Mouse (Mus musculus) heart, postnatal 10 days (tissue): ENCODE data around the gene Thpo. TPM values are rescaled to one million over a fixed set of nuclear protein-coding genes. Genes with fewer than 3 reads are reported as not detected.

ENCODE experiments used
- DNase-seq, 2 experiments: peaks; one replicate each; pipeline ENCODE4 v3.0.0; 2021
- intact Hi-C: fragments of 180-260 bp; cut with DNase I; formaldehyde crosslinking; loops from one replicate; pipeline ENCODE4 v1.15.1; 2025
- total RNA-seq, 2 experiments: library from RNA; stranded (reverse); gene quantifications; 2 replicates each; pipeline ENCODE4 v1.2.3; 2021

Thpo gene
- total RNA-seq, 2 experiments from 2014 or later, result not detected

DNA sequence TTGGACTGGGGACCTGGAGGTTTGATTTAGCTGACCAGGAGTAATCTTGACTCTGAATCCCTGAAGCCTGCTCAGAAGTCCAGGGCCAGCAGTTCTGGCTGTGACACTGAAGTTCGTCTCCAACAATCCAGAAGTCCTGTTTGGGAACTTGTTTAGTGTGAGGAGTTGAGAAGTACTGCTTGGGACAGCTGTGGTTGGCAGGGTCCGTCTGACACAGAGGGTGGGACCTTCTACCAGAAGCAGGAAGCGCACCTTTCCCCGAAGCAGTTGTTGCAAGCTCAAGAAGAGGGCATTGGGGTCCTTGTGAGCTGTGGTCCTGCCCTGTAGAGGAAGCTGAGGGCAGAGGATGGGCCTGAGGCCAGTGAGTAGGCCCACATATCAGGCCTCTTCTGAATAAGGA is 8.6 kb downstream of the Thpo start:
- intact Hi-C loops, result loop anchor here (10.0 kb wide), 1 partner anchor 169 kb away; no protein-coding TSS in a partner anchor
- no peak for DNase-seq

DNA sequence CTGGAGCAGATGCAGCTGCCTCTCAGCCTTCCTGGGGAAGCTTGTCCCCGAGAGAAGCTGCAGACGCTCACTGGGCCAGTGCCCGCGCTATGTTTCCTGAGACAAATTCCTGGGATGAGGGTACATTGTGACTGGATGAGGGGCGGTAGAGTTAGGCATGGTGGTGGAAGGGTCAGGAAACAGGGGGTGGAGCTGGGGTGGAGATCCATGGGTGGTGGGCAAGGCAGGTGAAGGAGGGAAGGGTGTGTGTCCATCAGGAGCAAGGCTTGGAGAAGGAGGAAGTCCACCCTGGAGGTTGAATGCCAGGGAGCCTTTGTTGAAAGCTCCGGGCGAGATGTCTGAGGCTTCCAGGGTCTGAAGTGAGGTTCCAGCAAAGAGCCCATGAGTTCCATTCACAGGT is 9.0 kb downstream of the Thpo start:
- intact Hi-C loops, result loop anchor here (10.0 kb wide), 1 partner anchor 169 kb away; no protein-coding TSS in a partner anchor
- no peak for DNase-seq

GRCm38 (mm10) chr16:20724338-20724748 is 10.0 kb downstream of the Thpo start:
- intact Hi-C loops, result loop anchor here (1.0 to 10.0 kb wide), 3 partner anchors 37 to 468 kb away; no protein-coding TSS in a partner anchor
- peak; percentile 73 to 79 for DNase-seq

DNA sequence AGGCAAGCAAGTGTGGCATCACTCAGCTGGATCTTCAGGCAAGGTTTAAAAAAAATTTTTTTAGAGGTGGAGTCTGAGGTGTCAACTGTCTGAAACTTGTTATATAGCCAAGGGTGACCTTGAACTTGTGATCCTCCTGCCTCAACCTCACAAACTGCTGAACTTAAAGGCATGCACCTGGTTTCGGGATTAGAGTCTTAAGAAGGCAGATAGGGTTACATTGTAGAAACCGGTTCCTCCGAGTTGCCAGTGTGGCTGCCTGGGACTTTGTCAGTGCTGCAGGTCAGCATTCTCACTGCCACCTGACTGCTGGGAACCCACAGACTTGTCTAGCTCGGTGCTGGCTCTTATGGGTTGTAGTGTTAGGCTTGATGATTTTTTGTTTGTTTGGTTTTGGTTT is 11.1 kb downstream of the Thpo start:
- DNase-seq, result no peak
- intact Hi-C loops, result loop anchor here (5.0 to 10.0 kb wide), 2 partner anchors 172 to 469 kb away; no protein-coding TSS in a partner anchor

- intact Hi-C loops, result loop anchor here (5.0 to 10.0 kb wide), 2 partner anchors 172 to 470 kb away; no protein-coding TSS in a partner anchor
- no peak for DNase-seq
These were observed 11.6 kb downstream of the Thpo start for GRCm38 (mm10) chr16:20722736-20723135.

DNA sequence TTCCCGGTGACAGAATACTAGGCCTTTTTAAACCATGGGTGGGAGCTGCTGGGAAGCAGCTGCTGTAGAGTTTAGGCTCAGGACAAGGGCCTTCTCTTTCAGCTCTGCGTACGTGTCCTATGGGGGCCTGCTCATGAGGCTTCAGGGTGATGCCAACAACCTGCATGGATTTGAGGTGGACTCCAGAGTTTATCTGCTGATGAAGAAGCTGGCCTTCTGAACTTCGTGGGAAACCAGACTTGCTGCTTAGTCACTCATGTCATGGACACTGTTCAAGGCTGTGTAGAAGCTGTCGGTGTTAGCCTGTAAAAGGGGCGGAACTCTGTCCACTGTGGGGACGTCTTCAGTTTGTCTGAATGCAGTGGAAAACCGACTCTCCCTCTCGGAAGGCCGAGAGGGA is 12.5 kb downstream of the Thpo start:
- intact Hi-C loops, result loop anchor here (5.0 to 10.0 kb wide), 2 partner anchors 173 to 470 kb away; no protein-coding TSS in a partner anchor

GRCm38 (mm10) chr16:20717978-20718670 is 16.2 kb downstream of the Thpo start:
- intact Hi-C loops, result loop anchor here (10.0 kb wide), 1 partner anchor 667 kb away; no protein-coding TSS in a partner anchor
- DNase-seq, result no peak

More for the DNA sequence above, 12.5 kb downstream of the Thpo start:
- no peak for DNase-seq

DNA sequence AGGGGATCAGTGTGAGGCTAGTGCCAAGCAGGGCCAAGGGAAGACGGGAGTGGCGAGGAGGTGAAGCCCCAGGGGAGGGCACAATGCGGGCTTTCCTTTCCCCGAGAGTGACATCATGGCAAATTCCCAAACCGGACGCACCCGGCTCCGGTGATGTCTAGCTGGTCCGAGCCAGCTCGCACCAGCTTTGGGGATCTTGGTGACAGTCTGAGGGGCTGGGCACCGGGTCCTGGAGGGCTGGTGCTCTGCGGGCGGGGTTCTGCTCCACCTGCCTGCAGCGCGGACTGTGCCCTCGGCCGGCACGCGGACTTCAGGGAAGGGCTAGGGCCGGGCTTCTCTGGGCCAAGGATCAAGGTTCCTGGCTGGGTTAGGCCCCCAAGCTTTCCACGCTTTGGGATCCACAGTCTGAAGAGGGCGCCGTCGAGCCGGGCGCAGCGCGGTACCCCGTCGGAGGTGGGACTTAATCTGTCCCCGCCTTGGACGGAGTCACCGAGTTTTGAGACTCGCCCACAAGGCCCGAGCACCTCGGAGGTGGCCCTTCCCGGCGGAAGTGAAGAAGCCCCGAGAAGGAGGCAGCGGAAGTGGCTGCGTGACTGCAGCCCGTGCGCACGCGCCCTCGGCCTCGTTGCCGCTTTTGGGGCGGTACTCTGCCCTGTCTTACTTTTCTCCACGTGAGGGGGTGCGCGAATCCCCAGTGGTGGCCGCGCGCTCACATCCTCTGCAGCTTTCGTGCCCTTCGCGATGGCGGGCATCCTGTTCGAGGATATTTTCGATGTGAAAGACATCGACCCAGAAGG is 16.9 kb downstream of the Thpo start, which contains the start of the genes Polr2h and Clcn2:
Gene Polr2h (plus strand): TSS at position 485 of the 797 bp plus-strand sequence.
Gene Clcn2 (minus strand): TSS at position 566 of the 797 bp plus-strand sequence.
- peak; percentile 97 to 98 for DNase-seq
- intact Hi-C loops, result loop anchor here (10.0 kb wide), 1 partner anchor 667 kb away; no protein-coding TSS in a partner anchor

- intact Hi-C loops, result loop anchor here (10.0 kb wide), 1 partner anchor 668 kb away; no protein-coding TSS in a partner anchor
- DNase-seq, result no peak
These were observed 17.5 kb downstream of the Thpo start for GRCm38 (mm10) chr16:20716841-20717180.

- intact Hi-C loops, result loop anchor here (10.0 kb wide), 1 partner anchor 669 kb away; no protein-coding TSS in a partner anchor
- peak; percentile 80 to 82 for DNase-seq
These were observed 18.1 kb downstream of the Thpo start for GRCm38 (mm10) chr16:20715976-20716840.

DNA sequence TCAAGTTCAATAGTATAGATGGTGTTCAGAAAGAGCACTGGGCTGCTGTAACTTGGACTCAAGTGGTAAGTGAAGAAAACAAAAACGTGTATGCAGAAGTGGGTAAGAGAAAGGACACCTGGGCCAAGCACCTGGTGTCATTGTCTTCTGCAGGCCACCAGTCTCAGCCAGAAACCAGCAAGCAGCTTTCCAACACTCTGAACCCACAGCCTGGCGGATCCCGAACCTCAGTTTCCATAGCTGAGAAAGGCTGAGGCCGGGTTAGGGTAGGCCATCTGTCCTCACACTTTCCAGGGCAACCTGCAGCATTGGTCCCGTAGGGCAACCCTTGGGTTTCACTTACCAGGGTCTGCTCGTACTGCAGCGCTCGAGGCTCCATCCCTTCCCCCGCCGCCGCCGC is 18.7 kb downstream of the Thpo start:
- DNase-seq, result no peak
- intact Hi-C loops, result loop anchor here (10.0 kb wide), 1 partner anchor 669 kb away; no protein-coding TSS in a partner anchor

DNA sequence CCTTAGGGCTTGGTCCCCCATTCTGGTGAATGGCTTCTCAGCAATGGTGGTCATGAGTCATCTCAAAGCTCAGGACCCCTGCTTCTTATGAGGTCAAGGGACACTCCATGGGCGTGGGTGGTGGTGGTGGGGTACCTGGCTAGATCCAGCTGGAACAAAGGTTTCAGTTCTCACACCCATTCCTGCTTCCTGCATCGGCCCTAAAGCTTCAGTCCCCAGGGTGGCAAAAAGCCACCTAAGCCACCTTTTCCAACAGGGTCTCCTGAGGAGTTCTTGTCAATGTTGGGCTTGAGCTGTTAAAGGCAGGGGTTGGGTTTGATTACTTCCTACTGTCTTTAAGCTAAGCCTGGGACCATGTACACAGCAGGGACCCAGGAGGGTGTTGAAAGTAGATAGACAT is 19.1 kb downstream of the Thpo start:
- no peak for DNase-seq
- intact Hi-C loops, result loop anchor here (10.0 kb wide), 1 partner anchor 670 kb away; no protein-coding TSS in a partner anchor

DNA sequence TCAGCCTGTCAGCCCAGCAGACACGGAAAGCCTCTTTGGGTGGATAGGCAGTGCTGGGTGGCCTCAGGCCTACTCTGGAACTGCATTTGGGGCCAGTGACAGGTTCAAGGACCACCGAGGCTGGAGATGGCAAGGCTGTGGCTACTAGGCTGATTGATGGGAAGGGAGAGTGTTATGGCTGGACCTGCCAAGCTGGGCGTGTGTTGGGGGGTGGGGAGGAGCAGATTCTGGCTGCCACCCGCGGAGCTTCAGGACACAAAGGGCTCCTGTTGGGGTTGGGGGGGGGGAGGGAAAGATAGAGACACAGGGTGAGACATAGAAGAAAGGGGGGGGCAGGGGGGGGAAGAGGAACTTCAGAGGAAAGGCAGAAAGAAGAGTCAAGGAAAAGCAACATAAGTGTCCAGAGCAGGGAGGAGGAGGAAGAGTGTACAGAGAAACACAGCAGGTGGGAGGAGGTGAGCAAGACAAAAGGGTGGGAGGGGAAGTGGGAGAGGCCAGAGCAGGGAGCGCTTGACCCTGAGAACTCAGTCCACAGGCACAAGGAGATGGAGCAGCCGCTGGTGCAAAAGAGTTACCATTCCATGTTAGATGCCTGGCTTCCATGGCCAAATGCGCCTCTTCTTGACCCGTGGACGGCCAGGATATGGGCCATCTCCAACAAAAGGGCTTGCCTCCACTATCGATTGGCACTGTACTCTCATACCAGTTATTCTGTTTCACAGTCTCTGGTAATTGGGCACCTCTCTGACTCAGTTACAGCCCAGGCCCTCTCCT is 19.8 kb downstream of the Thpo start:
- no peak for DNase-seq
- intact Hi-C loops, result loop anchor here (10.0 kb wide), 1 partner anchor 670 kb away; no protein-coding TSS in a partner anchor

DNA sequence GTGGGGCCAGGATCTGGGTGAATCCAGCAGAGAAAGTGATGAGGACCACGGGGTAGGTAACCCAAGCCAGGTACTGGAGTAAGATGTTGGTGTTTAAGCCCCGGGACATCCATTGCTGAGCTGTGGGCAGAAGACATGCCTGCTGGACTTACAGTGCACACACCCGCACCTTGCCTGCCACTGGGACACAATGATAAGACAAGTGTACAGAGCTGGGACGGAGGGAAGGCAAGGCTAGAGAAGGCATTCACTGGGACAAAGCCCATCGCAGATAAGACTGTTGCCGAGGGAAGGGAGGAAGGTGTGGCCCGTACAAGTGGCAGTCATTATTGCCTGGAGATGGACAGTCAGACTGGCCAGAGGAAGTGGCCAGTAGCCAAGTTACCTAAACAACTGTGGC is 21.4 kb downstream of the Thpo start:
- intact Hi-C loops, result loop anchor here (10.0 kb wide), 1 partner anchor 672 kb away; no protein-coding TSS in a partner anchor
- DNase-seq, result no peak

DNA sequence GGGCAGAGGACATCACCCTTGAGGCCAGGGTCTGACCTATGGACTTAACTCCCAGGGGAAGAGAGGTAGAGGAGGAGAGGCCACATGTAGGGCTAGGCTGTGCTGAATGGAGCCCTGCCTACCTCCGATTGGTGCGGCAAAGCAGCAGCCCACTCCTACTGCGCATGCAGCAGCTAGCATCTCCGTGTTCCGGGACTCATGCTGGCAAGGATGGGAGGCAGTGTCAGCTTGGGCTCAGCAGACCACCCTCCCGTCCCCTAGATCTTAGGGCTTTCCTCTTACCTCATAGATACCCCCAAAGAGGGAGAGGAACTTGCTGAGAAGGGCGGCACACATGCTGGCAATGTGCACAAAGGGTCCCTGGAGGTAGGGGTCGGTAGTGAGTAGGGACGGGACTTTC is 22.1 kb downstream of the Thpo start:
- intact Hi-C loops, result loop anchor here (10.0 kb wide), 1 partner anchor 673 kb away; no protein-coding TSS in a partner anchor
- no peak for DNase-seq

DNA sequence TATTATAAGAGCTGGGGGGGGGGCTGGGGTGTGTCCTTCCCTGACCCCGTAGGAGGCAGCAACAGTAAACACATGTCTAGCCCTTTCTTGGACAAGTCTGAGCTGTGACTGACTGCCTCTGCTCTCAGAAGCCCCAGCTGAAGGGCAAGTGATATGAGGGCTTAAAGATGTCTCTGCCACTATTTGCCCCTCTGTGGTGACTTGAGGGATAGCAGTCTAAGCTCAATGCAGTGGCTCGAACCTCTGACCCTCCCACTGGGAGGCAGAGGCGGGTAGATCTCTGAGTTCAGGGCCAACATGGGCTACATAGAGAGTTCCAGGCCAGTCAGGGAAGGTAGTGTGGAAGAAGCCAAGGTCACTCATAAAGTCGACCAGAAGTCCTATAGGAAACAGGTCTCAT is 23.5 kb downstream of the Thpo start:
- intact Hi-C loops, result loop anchor here (10.0 kb wide), 1 partner anchor 674 kb away; no protein-coding TSS in a partner anchor
- no peak for DNase-seq

DNA sequence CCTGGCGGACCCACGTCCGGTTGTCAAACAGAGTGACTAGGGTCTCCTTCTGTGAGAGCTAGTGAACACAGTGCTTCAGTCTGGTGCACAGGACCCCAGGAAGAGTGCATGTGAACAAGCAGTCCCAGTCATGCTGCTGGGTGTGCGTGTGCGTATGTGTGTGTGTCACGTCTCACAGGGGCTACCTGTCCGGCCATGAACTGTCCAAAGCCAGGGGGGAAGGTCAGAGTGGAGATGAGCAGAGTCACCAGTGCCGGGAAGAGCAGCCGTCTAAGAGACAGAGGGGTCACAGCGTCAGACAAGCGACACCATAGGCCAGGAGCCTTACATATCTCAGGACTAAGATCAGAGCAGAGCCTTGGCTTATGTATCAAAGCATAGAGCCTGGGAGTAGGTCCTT is 23.9 kb downstream of the Thpo start:
- intact Hi-C loops, result loop anchor here (10.0 kb wide), 1 partner anchor 674 kb away; no protein-coding TSS in a partner anchor
- DNase-seq, result no peak

DNA sequence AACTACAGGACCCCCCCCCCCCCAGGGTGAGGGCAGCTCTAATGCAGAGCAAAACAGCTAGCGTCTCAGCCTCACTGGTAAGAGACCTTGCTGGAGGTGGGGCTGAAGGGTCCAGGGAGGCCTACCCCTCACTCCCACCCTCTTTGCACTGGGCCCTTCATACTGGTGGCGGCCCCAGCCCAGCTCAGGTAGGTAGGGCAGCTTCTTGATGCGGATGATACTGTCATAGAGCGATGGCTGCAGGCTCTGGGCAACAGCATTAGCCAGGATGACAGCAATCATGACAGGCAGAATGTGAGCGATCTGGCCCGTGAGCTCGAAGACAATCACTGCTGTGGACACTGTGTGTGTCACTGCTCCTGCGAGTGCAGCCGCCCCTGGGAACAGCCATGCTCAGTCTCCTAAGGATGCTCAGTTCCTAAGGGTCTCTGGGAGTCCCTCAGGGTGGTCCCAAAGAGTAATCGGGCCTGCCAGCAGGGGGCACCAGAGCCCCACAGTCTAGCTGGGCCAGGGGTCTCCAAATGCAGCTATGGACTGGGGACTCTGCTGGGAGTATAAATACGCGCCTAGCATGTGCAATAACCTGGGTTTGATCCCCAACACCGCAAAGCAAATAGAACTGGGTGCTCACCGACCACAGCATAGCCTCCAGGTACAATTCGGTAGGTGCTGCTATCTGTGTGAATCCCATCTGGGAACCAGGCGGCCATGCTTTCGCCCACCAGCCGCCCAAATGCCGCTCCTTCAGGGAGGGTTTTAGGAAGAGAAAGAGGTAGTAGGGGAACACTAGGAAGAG is 25.2 kb downstream of the Thpo start:
- DNase-seq, result no peak
- intact Hi-C loops, result no loop called here
